Mouse (Mus musculus) liver, postnatal 0 days (tissue): Measurements from ENCODE around the gene Lrrc8a.

Experiments used
- CTCF ChIP-seq: sonication (generic); IDR thresholded peaks from 2 replicates; pipeline ENCODE4 v1.5.1; 2016; ENCODE audit warnings: antibody characterized with exemption, low read depth
- EP300 ChIP-seq: IDR thresholded peaks from 2 replicates; pipeline ENCODE4 v1.6.1; 2016; ENCODE audit warnings: antibody characterized with exemption, low read depth, mild to moderate bottlenecking

DNA sequence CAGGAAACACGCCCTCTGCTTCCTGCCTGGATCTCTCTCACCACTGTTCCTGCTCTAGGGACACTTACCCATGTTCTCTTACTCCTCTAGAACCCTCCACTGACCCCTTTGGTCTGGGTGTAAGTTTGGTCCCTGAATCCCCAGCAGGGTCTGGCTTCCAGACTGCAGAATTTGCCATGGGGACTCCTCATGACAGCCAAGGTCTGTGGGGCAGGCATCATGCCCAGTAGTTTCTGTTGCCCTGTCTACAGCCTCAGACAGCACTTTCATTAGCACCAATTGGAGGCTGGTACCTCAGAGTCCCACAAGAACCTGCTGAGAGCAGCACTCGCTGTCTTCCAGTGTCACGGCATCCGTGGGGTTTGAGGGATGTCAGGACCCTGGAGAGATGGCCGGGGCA is 29.6 kb upstream of the Lrrc8a start:
- TF ChIP-seq CTCF = no peak
- no peak for TF ChIP-seq EP300
